Mouse (Mus musculus) midbrain, embryonic 13.5 days (tissue): ENCODE results near the gene Mrps26. TPM values are rescaled to one million over a fixed set of nuclear protein-coding genes. Genes with fewer than 3 reads are reported as not detected.

Experiments used
- ATAC-seq: fragments of 200-750 bp; cut with Nextera tagmentation; 2 replicates; pipeline ENCODE4 v1.8.0; 2017; ENCODE audit warnings: mild to moderate bottlenecking, moderate TSS enrichment, moderate library complexity
- H3K27ac ChIP-seq: fragments of 300-500 bp; sonication (generic); 2 replicates; pipeline ENCODE4 v1.5.1; 2015; ENCODE audit warnings: inconsistent platforms, mild to moderate bottlenecking, moderate library complexity
- H3K27me3 ChIP-seq: fragments of 300-500 bp; sonication (generic); 2 replicates; pipeline ENCODE4 v1.6.1; 2015; ENCODE audit warnings: mild to moderate bottlenecking, inconsistent platforms
- H3K36me3 ChIP-seq: fragments of 300-500 bp; sonication (generic); 2 replicates; pipeline ENCODE4 v1.6.1; 2015; ENCODE audit warnings: mild to moderate bottlenecking, inconsistent platforms
- H3K4me1 ChIP-seq: fragments of 300-500 bp; sonication (generic); replicated peaks from 2 replicates; pipeline ENCODE4 v1.6.1; 2015; ENCODE audit warnings: inconsistent platforms
- H3K4me2 ChIP-seq: fragments of 300-500 bp; sonication (generic); replicated peaks from 2 replicates; pipeline ENCODE4 v1.6.1; 2015; ENCODE audit warnings: moderate library complexity, mild to moderate bottlenecking, inconsistent platforms
- H3K4me3 ChIP-seq: fragments of 300-500 bp; sonication (generic); replicated peaks from 2 replicates; pipeline ENCODE4 v1.5.1; 2015; ENCODE audit warnings: mild to moderate bottlenecking, inconsistent platforms
- H3K9ac ChIP-seq: fragments of 300-500 bp; sonication (generic); replicated peaks from 2 replicates; pipeline ENCODE4 v1.6.1; 2015; ENCODE audit warnings: mild to moderate bottlenecking, inconsistent platforms
- H3K9me3 ChIP-seq: fragments of 300-500 bp; sonication (generic); 2 replicates; pipeline ENCODE4 v1.6.1; 2016; ENCODE audit warnings: mild to moderate bottlenecking, inconsistent platforms
- WGBS: fragments of 180-500 bp; shearing (Covaris S2); methylation state at CpG from one replicate; pipeline ENCODE4 v1.1.7; 2015; 5-methylcytosine and 5-hydroxymethylcytosine counted together
- microRNA-seq: library from miRNA; unstranded; fragments of <30 nt; microRNA quantifications from one replicate; pipeline ENCODE4, GENCODE M21; 2016
- polyA plus RNA-seq: library from polyadenylated mRNA; unstranded; fragments of >200 nt; fragmentation: Nextera tagmentation; extraction: Ambion mirVana; gene quantifications from 2 replicates; pipeline ENCODE4 v1.2.1, GENCODE M21; 2015

Gene Mrps26
- polyA plus RNA-seq, 1 experiment from 2014 or later, result 94.9 TPM

GRCm38 (mm10) chr2:130595596-130595995 is 32.1 kb downstream of the Mrps26 start:
- Histone ChIP-seq H3K4me2 (no peak overlapping the region), H3K4me1 (no peaks in the 10 kb centered on the region), H3K9ac (no peak overlapping the region), H3K9me3 (no peaks in the 10 kb centered on the region), H3K36me3 (peaks cover 79% of the 10 kb centered on the region), H3K27ac (no peak overlapping the region), H3K4me3 (no peak overlapping the region), H3K27me3 (no peaks in the 10 kb centered on the region)
- WGBS, result 82% methylated on average over 1 of the region's 1 CpGs
- ATAC-seq, result no peak

- WGBS, result 23% methylated on average over 1 of the region's 1 CpGs
- no peak overlapping the region for H3K4me2 ChIP-seq
- no peak overlapping the region for H3K27ac ChIP-seq
- H3K9ac ChIP-seq, result no peak overlapping the region
- no peaks in the 10 kb centered on the region for H3K27me3 ChIP-seq
- no peaks in the 10 kb centered on the region for H3K4me1 ChIP-seq
- no peak; the same call in 1 of the 2 replicates for ATAC-seq
- peaks cover 74% of the 10 kb centered on the region for H3K36me3 ChIP-seq
- H3K4me3 ChIP-seq, result no peak overlapping the region
- H3K9me3 ChIP-seq, result no peaks in the 10 kb centered on the region
These were observed 34.1 kb downstream of the Mrps26 start for GRCm38 (mm10) chr2:130597601-130598010.

- peaks cover 78% of the 10 kb centered on the region for H3K36me3 ChIP-seq
These were observed 34.9 kb downstream of the Mrps26 start for GRCm38 (mm10) chr2:130598399-130598798.

GRCm38 (mm10) chr2:130602195-130602594 is 38.7 kb downstream of the Mrps26 start:
- H3K4me3 ChIP-seq, result no peak overlapping the region
- ATAC-seq, result no peak

More at GRCm38 (mm10) chr2:130598399-130598798, 34.9 kb downstream of the Mrps26 start:
- no peak for ATAC-seq
- Histone ChIP-seq H3K4me3 (no peak overlapping the region), H3K4me1 (no peaks in the 10 kb centered on the region), H3K27me3 (no peaks in the 10 kb centered on the region), H3K4me2 (no peak overlapping the region), H3K9ac (no peak overlapping the region), H3K9me3 (no peaks in the 10 kb centered on the region), H3K27ac (no peak overlapping the region)
- WGBS, result 80% methylated on average over 3 of the region's 3 CpGs

GRCm38 (mm10) chr2:130613091-130613490 is 49.5 kb downstream of the Mrps26 start:
- Histone ChIP-seq H3K27ac (no peak overlapping the region), H3K4me2 (no peak overlapping the region), H3K4me1 (no peaks in the 10 kb centered on the region), H3K9me3 (no peaks in the 10 kb centered on the region), H3K36me3 (peaks cover 33% of the 10 kb centered on the region), H3K4me3 (no peak overlapping the region), H3K27me3 (no peaks in the 10 kb centered on the region), H3K9ac (no peak overlapping the region)
- WGBS, result 57% methylated on average over 3 of the region's 3 CpGs
- ATAC-seq, result no peak

More at GRCm38 (mm10) chr2:130602195-130602594, 38.7 kb downstream of the Mrps26 start:
- Histone ChIP-seq H3K9ac (no peak overlapping the region), H3K27me3 (no peaks in the 10 kb centered on the region), H3K9me3 (no peaks in the 10 kb centered on the region), H3K27ac (no peak overlapping the region), H3K4me2 (no peak overlapping the region), H3K36me3 (peaks cover 59% of the 10 kb centered on the region), H3K4me1 (no peaks in the 10 kb centered on the region)
- WGBS, result 86% methylated on average over 4 of the region's 4 CpGs

Small RNAs within 50 kb of the gene (microRNA-seq; reads per million reads assigned to microRNA genes)
- not detected for gene Gm23876

Other genes with a start within 250 kb of the Mrps26 start
- gene Cpxm1, start 166.2 kb upstream of the Mrps26 start, polyA plus RNA-seq, result 13.6 and 16.4 TPM in 2 replicates
- gene Gm28372, start 158.5 kb upstream of the Mrps26 start, polyA plus RNA-seq, result 0.17 TPM in 2 replicates
- 0.46 and 0.58 TPM in 2 replicates for gene 1700020A23Rik, start 158.5 kb upstream of the Mrps26 start, polyA plus RNA-seq
- gene Tmem239, start 157.3 kb upstream of the Mrps26 start, polyA plus RNA-seq, result not detected in 2 replicates
- 112 and 124 TPM in 2 replicates for gene Vps16, start 139.4 kb upstream of the Mrps26 start, polyA plus RNA-seq
- 10.8 and 11.9 TPM in 2 replicates for gene Pced1a, start 139.0 kb upstream of the Mrps26 start, polyA plus RNA-seq
- 112 and 126 TPM in 2 replicates for gene Ptpra, start 113.5 kb upstream of the Mrps26 start, polyA plus RNA-seq
- gene Oxt, start 12.4 kb downstream of the Mrps26 start, polyA plus RNA-seq, result not detected in 2 replicates
- gene Avp, start 18.8 kb downstream of the Mrps26 start, polyA plus RNA-seq, result 0.88 TPM in 1 of 2 replicates, not detected in the other
- 13.8 and 13.9 TPM in 2 replicates for gene Fastkd5, start 66.3 kb downstream of the Mrps26 start, polyA plus RNA-seq
- 12.8 and 13.4 TPM in 2 replicates for gene Ubox5, start 66.3 kb downstream of the Mrps26 start, polyA plus RNA-seq
- gene Lzts3, start 79.1 kb downstream of the Mrps26 start, polyA plus RNA-seq, result 8.0 and 9.2 TPM in 2 replicates
- 60.2 and 62.0 TPM in 2 replicates for gene Ddrgk1, start 100.9 kb downstream of the Mrps26 start, polyA plus RNA-seq
- 155 and 165 TPM in 2 replicates for gene Itpa, start 103.9 kb downstream of the Mrps26 start, polyA plus RNA-seq
- 0.46 and 0.61 TPM in 2 replicates for gene Slc4a11, start 133.8 kb downstream of the Mrps26 start, polyA plus RNA-seq